Mouse (Mus musculus) adrenal gland, postnatal 36 days (tissue): Measurements from ENCODE around the gene Hspa1a. TPM values are rescaled to one million over a fixed set of nuclear protein-coding genes. Genes with fewer than 3 reads are reported as not detected.
A peak's percentile ranks its signal among the peaks of the same experiment; 100 is the strongest.
"Not testable (repeated sequence)": the region's sequence is repeated elsewhere in the genome, so short reads cannot be mapped to it uniquely, and the experiment has no call there.

Experiments
- DNase-seq, 2 experiments: peaks; one replicate each; pipeline ENCODE4 v3.0.0; 2021; ENCODE audit warnings: mixed read lengths in 1 of 2
- total RNA-seq, 2 experiments: library from RNA; stranded (reverse); gene quantifications; 2 replicates each; pipeline ENCODE4 v1.2.3; 2021

Gene Hspa1a
- total RNA-seq, 2 experiments from 2014 or later = 36.0 to 86.1 TPM

DNA sequence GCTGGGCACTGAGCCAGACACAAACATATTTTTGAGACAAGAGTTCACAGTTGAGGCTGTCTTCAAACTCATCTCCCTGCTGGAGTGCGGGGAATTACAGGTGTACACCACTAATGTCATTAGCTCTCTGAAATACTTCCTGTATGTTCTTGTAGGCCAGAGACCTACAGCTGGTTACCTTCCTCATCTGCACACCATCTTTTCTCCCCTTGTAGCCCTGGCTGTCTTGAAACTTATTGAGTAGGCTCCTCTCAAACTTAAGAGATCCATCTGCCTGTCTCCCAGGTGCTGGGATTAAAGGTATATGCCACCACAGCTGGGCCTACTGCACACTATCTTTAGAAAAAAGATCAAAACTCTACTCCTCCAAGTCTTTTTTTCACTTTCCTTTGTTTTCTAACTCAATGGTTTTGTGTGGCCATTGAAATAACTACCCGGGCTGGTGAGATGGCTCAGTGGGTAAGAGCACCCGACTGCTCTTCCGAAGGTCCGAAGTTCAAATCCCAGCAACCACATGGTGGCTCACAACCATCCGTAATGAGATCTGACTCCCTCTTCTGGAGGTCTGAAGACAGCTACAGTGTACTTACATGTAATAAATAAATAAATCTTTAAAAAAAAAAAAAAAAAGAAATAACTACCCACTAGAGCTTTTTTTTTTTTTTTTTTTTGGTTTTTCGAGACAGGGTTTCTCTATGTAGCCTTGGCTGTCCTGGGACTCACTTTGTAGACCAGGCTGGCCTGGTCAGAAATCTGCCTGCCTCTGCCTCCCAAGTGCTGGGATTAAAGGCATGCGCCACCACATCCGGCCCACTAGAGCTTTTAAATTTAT, 23.0 kb downstream of the Hspa1a start:
- DNase-seq = not testable (repeated sequence)

- peak; percentile 39 to 65 for DNase-seq
These were observed 24.4 kb downstream of the Hspa1a start for GRCm38 (mm10) chr17:34947606-34948005.

DNA sequence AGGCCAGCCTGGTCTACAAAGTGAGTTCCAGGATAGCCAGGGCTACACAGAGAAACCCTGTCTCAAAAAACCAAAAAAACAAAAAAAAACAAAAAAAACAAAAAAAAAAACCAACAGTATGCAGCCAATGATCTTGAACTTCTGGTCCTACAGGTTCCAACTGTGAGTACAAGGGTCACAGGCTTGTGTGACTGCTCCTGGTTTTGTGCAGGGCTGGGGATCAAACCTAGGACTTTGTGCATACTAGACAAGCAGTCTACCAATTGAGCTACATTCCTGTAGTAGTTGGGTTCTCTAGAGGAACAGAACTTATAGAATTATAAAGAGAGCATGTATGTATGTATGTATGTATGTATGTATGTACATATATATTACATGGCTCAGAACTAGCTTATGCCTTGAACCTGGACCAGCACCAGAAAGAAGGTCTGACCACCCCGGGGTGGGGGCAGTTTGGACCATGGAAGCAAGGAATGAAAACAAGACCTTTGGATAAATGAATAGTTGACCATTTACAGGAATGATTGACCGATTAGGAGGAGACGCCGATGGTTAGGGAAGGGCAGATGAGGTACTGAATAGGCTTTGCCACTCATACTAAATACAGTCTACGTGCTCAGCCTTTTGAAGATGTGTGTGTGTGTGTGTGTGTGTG, 25.3 kb downstream of the Hspa1a start:
- no peak for DNase-seq

- DNase-seq = no peak
These were observed 27.6 kb downstream of the Hspa1a start for GRCm38 (mm10) chr17:34944362-34944761.

DNA sequence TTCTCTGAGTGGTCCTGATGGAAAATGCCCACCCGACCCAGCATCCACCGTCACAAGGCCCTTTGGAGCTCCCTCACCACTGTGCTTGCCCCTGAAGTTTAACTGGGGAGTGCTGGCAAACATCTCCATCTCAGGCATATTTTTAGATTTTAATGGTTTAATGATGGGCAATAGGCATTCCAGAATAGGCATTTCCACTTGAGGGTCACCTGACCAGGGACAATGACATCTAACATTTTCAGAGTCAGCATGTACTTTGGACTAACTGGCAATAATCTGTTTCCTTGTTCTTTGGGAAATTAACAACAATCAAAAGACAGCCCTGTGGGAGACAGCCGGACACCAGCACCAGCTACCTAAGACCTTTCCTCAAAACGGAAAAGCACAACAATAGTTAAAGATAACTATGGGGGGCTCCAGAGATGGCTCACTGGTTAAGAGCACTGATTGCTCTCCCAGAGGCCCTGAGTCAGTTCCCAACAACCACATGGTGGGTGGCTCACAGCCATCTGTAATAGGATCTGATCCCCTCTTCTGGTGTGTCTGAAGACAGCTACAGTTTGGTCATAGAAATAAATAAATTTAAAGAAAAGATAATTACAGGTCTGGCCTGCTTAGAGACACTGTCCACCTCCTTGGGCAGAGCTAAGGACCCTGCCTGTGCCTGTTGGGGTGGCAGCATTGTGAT, 28.7 kb downstream of the Hspa1a start:
- DNase-seq = no peak

- peak in 1 of 2 experiments; percentile 28 for DNase-seq
These were observed 30.5 kb downstream of the Hspa1a start for GRCm38 (mm10) chr17:34941344-34942041.

- no peak for DNase-seq
These were observed 33.9 kb downstream of the Hspa1a start for GRCm38 (mm10) chr17:34937960-34938505.

- peak in 1 of 2 experiments; percentile 58 for DNase-seq
These were observed 37.1 kb downstream of the Hspa1a start for GRCm38 (mm10) chr17:34934830-34935229.

GRCm38 (mm10) chr17:34934031-34934430, 37.9 kb downstream of the Hspa1a start:
- no peak for DNase-seq

GRCm38 (mm10) chr17:34932287-34932686, 39.7 kb downstream of the Hspa1a start:
- DNase-seq = no peak

DNA sequence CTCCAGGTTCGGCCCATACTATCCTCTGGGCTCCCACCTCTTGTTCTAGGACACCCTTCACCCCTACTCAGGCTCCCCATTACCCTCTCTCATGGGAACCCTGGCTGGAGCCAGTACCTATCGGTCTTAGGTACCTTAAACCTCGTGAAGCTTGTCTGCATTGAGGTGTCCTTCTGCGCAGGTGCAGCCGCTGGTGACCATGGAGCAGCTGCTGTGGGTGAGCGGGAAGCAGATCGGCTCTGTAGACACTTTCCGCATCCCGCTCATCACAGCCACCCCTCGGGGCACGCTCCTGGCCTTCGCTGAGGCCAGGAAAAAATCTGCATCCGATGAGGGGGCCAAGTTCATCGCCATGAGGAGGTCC, 40.2 kb downstream of the Hspa1a start:
- peak; percentile 29 to 45 for DNase-seq

- peak; percentile 99 for DNase-seq
These were observed 40.8 kb downstream of the Hspa1a start, which contains the start of gene Neu1 for GRCm38 (mm10) chr17:34931061-34931734. Gene Neu1 (plus strand): TSS chr17:34931253.

DNA sequence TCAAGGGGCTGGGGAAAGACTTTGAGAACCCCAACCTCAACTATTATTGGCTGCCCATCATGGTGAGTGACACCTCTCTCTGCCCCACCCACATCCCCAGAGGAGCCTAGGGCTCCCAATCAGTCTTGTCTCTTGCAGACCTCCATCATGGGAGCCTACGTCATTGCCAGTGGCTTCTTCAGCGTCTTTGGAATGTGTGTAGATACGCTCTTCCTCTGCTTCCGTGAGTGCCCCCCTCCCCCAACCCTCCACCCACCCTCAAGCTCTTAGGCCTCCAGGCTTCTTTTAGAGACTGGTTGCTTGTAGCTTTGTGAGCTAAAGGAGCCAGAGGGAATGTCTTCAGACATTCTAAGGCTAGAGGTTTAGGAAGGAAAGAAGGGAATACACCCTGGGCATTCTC, 43.1 kb downstream of the Hspa1a start:
- no peak for DNase-seq

DNA sequence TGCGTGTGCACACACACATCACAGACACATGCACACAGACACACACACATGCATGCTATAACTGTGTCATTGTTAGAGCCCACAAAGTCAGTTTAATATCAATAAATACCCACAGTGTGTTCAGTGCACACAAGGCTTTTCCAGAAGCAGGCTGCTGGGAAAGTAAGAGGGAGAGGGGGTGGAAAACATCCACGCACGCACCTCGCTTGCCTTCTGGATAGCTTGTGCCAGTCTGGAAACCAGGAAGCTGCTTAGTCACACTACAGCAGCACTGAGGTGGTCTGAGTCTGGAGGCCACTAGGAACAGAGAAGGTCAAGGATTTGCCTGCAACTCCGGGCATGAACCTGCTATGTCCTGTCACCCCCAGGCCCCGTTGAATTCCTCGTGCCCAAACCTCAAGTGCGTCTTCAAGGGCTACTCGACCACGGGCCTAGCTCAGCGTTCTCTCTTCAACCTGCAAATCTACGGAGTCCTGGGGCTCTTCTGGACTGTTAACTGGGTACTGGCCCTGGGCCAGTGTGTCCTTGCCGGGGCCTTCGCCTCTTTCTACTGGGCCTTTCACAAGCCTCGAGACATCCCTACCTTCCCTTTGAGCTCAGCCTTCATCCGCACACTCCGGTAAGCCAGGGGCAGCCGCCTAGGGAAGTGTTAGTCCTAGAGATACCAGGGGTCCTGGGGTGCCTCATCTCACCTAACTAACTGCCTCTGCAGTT, 44.5 kb downstream of the Hspa1a start:
- DNase-seq = peak; percentile 47 to 55

DNA sequence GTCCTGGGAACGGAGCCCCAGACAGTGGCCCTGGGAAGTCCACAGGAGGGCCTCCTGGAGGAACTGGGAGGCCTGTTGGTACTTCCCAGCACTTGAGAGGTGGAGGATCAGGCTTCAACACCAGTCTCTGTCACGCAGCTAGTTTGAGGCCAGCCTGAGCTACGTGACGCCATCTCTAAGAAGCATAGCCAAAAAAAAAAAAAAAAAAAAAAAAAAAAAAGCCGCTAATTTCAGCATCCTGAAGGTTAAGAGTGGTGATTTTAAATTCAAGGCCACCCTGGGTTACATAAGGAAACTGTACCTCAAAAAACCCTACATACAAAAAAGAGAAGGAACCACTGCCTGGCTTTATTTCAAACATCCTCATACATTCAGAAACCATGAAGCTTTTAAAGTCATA, 47.7 kb downstream of the Hspa1a start:
- DNase-seq = no peak

DNA sequence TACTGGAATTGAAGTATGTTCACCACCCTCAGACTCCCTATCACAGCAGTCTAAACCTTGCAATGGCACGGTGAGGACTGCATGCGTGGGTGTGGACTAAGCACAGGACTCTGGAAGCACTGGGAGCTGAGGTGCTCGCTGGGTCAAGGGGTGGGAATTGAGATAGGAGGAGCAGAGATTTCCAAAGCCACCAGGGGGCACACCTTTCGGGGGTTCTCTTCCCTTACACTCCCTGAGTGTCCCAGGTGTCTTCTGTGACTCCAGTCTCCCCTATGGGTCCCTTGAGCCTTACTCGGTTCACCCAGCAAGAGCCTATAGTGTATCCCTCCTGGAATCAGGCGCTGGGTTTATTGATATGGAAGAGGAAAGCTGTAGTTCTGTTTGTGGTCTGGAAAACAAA, 49.0 kb downstream of the Hspa1a start:
- no peak for DNase-seq
